Mouse (Mus musculus): ENCODE data around the gene Tmem104. TPM values are rescaled to one million over a fixed set of nuclear protein-coding genes. Genes with fewer than 3 reads are reported as not detected.

Gene Tmem104
- total RNA-seq, 2 experiments from 2014 or later, result 15.1 to 18.7 TPM

- intact Hi-C loops (cut with DNase I), result no loop called here
- no peak for DNase-seq (ENCODE audit: low spot score in 2 of 2)
These were observed 59.1 kb downstream of the Tmem104 start for GRCm38 (mm10) chr11:115246386-115246785.

- intact Hi-C loops (cut with DNase I), result no loop called here
- DNase-seq (ENCODE audit: low spot score in 2 of 2), result no peak
These were observed 60.0 kb downstream of the Tmem104 start for GRCm38 (mm10) chr11:115247240-115247639.

- no peak for DNase-seq (ENCODE audit: low spot score in 2 of 2)
- intact Hi-C loops (cut with DNase I), result no loop called here
These were observed 60.7 kb downstream of the Tmem104 start for GRCm38 (mm10) chr11:115247945-115248344.

GRCm38 (mm10) chr11:115249721-115250404, 62.6 kb downstream of the Tmem104 start:
- DNase-seq (ENCODE audit: low spot score in 2 of 2), result no peak
- intact Hi-C loops (cut with DNase I), result no loop called here

- intact Hi-C loops (cut with DNase I), result no loop called here
These were observed 63.3 kb downstream of the Tmem104 start for GRCm38 (mm10) chr11:115250405-115251090.

GRCm38 (mm10) chr11:115251258-115251657, 64.0 kb downstream of the Tmem104 start:
- intact Hi-C loops (cut with DNase I), result no loop called here
- no peak for DNase-seq (ENCODE audit: low spot score in 2 of 2)

More at GRCm38 (mm10) chr11:115250405-115251090, 63.3 kb downstream of the Tmem104 start:
- no peak for DNase-seq (ENCODE audit: low spot score in 2 of 2)

GRCm38 (mm10) chr11:115257775-115258510, 70.7 kb downstream of the Tmem104 start:
- intact Hi-C loops (cut with DNase I), result no loop called here
- DNase-seq (ENCODE audit: low spot score in 2 of 2), result no peak

GRCm38 (mm10) chr11:115259134-115259533, 71.8 kb downstream of the Tmem104 start:
- intact Hi-C loops (cut with DNase I), result no loop called here
- no peak for DNase-seq (ENCODE audit: low spot score in 2 of 2)

GRCm38 (mm10) chr11:115262954-115263353, 75.7 kb downstream of the Tmem104 start:
- intact Hi-C loops (cut with DNase I), result no loop called here
- no peak for DNase-seq (ENCODE audit: low spot score in 2 of 2)

- intact Hi-C loops (cut with DNase I), result no loop called here
- no peak for DNase-seq (ENCODE audit: low spot score in 2 of 2)
These were observed 77.0 kb downstream of the Tmem104 start for GRCm38 (mm10) chr11:115264136-115264861.

GRCm38 (mm10) chr11:115264862-115265668, 77.8 kb downstream of the Tmem104 start:
- intact Hi-C loops (cut with DNase I), result loop anchor here (5.0 kb wide), 1 partner anchor 103 kb away; the partner anchor contains the start of gene Slc9a3r1

GRCm38 (mm10) chr11:115265771-115266399, 78.6 kb downstream of the Tmem104 start:
- no peak for DNase-seq (ENCODE audit: low spot score in 2 of 2)
- intact Hi-C loops (cut with DNase I), result loop anchor here (5.0 kb wide), 1 partner anchor 104 kb away; the partner anchor contains the start of gene Slc9a3r1

More at GRCm38 (mm10) chr11:115264862-115265668, 77.8 kb downstream of the Tmem104 start:
- DNase-seq (ENCODE audit: low spot score in 2 of 2), result no peak

GRCm38 (mm10) chr11:115266400-115266778, 79.1 kb downstream of the Tmem104 start:
- DNase-seq (ENCODE audit: low spot score in 2 of 2), result no peak
- intact Hi-C loops (cut with DNase I), result loop anchor here (5.0 kb wide), 1 partner anchor 104 kb away; the partner anchor contains the start of gene Slc9a3r1

GRCm38 (mm10) chr11:115267061-115267883, 80.0 kb downstream of the Tmem104 start, which contains the start of gene Grin2c:
TSS of gene Grin2c (minus strand) at chr11:115267243.
- intact Hi-C loops (cut with DNase I), result loop anchor here (5.0 kb wide), 1 partner anchor 105 kb away; the partner anchor contains the start of gene Slc9a3r1
- no peak for DNase-seq (ENCODE audit: low spot score in 2 of 2)

GRCm38 (mm10) chr11:115267958-115268357, 80.7 kb downstream of the Tmem104 start:
- intact Hi-C loops (cut with DNase I), result loop anchor here (5.0 kb wide), 1 partner anchor 106 kb away; the partner anchor contains the start of gene Slc9a3r1
- no peak for DNase-seq (ENCODE audit: low spot score in 2 of 2)

GRCm38 (mm10) chr11:115269330-115270066, 82.2 kb downstream of the Tmem104 start:
- intact Hi-C loops (cut with DNase I), result loop anchor here (2.0 to 5.0 kb wide), 3 partner anchors 67 to 187 kb away; partner anchors contain the start of gene Slc9a3r1
- DNase-seq (ENCODE audit: low spot score in 2 of 2), result no peak
